Mouse (Mus musculus) kidney, postnatal 0 days (tissue): ENCODE results near the gene Arfip2. TPM values are rescaled to one million over a fixed set of nuclear protein-coding genes. Genes with fewer than 3 reads are reported as not detected.
A peak's percentile ranks its signal among the peaks of the same experiment; 100 is the strongest.

ENCODE experiments used
- ATAC-seq: fragments of 200-750 bp; cut with Nextera tagmentation; replicated peaks from 2 replicates; pipeline ENCODE4 v1.8.0; 2017; ENCODE audit warnings: low read depth, moderate number of reproducible peaks, moderate TSS enrichment, moderate library complexity; ENCODE audit not compliant: low FRiP score
- DNase-seq: peaks from one replicate; pipeline ENCODE4 v3.0.0-alpha.2; 2016; ENCODE audit warnings: low spot score
- H3K27ac ChIP-seq: fragments of 300-500 bp; sonication (generic); 2 replicates; pipeline ENCODE4 v1.5.1; 2014; ENCODE audit warnings: mild to moderate bottlenecking
- H3K27me3 ChIP-seq: fragments of 300-500 bp; sonication (generic); 2 replicates; pipeline ENCODE4 v1.6.1; 2014; ENCODE audit warnings: low read length, mixed read lengths; ENCODE audit not compliant: insufficient read depth
- H3K36me3 ChIP-seq: fragments of 300-500 bp; sonication (generic); 2 replicates; pipeline ENCODE4 v1.6.1; 2014; ENCODE audit warnings: low read length, mixed read lengths; ENCODE audit not compliant: insufficient read depth
- H3K4me1 ChIP-seq: fragments of 300-500 bp; sonication (generic); replicated peaks from 2 replicates; pipeline ENCODE4 v1.6.1; 2014; ENCODE audit warnings: antibody characterized with exemption, low read length, mixed read lengths; ENCODE audit not compliant: insufficient read depth
- H3K4me2 ChIP-seq: fragments of 300-500 bp; sonication (generic); 2 replicates; pipeline ENCODE4 v1.6.1; 2014; ENCODE audit warnings: mild to moderate bottlenecking, low read length, moderate library complexity, mixed read lengths
- H3K4me3 ChIP-seq: fragments of 300-500 bp; sonication (generic); replicated peaks from 2 replicates; pipeline ENCODE4 v1.5.1; 2014; ENCODE audit warnings: low read depth, low read length
- H3K9ac ChIP-seq: fragments of 300-500 bp; sonication (generic); 2 replicates; pipeline ENCODE4 v1.6.1; 2014; ENCODE audit warnings: low read depth, low read length
- H3K9me3 ChIP-seq: fragments of 300-500 bp; sonication (generic); replicated peaks from 2 replicates; pipeline ENCODE4 v1.6.1; 2016; ENCODE audit warnings: low read length, inconsistent platforms, mixed read lengths
- CTCF ChIP-seq: IDR thresholded peaks from 2 replicates; pipeline ENCODE4 v1.5.1; 2016; ENCODE audit warnings: antibody characterized with exemption, low read depth, mild to moderate bottlenecking, moderate library complexity
- WGBS: fragments of 180-500 bp; shearing (Covaris S2); extraction: QIAGEN DNeasy Blood & Tissue Kit; methylation state at CpG from one replicate; pipeline ENCODE4 v1.1.7; 2014; 5-methylcytosine and 5-hydroxymethylcytosine counted together
- polyA plus RNA-seq: library from polyadenylated mRNA; unstranded; fragments of >200 nt; fragmentation: Nextera tagmentation; extraction: Ambion mirVana; gene quantifications from 2 replicates; pipeline ENCODE4 v1.2.1, GENCODE M21; 2015

Arfip2 gene
- polyA plus RNA-seq, 1 experiment from 2014 or later, result 72.0 TPM

- Histone ChIP-seq H3K4me1 (no peaks in the 10 kb centered on the region), H3K36me3 (no peaks in the 10 kb centered on the region), H3K9ac (no peak overlapping the region), H3K27ac (no peak overlapping the region), H3K4me3 (no peak overlapping the region), H3K27me3 (no peaks in the 10 kb centered on the region), H3K4me2 (no peak overlapping the region), H3K9me3 (no peaks in the 10 kb centered on the region)
- DNase-seq (peak; percentile 77), ATAC-seq (peak; percentile 87)
- 27% methylated on average over 9 of the region's 9 CpGs for WGBS
- TF ChIP-seq CTCF, result peak; percentile 85
These were observed 37.2 kb downstream of the Arfip2 start for GRCm38 (mm10) chr7:105602860-105603623.

DNA sequence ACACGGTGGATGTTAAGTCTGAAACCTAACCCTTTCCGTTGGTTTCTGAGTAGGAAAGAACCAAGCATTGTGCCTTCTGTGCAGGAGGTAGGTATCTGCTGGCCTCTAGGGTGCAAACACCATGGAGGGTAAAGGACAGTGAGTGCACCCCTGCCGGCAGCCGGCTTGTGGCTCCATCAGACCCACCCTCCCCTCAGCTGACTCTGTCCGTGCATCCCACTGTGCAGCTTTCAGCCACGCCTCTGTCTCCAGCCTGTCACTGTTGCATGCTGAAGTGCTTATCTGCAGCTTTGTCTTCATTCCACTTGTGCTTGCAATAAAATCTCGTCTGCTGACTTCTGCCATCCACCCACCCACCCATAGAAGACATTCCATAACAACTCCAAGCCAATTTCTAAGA, 50.1 kb downstream of the Arfip2 start:
- H3K4me1 ChIP-seq, result no peaks in the 10 kb centered on the region
- no peak overlapping the region for H3K9ac ChIP-seq
- TF ChIP-seq CTCF, result no peak
- DNase-seq, result no peak
- no peaks in the 10 kb centered on the region for H3K27me3 ChIP-seq
- H3K4me2 ChIP-seq, result no peak overlapping the region
- no peaks in the 10 kb centered on the region for H3K9me3 ChIP-seq
- H3K36me3 ChIP-seq, result no peaks in the 10 kb centered on the region
- no peak for ATAC-seq
- H3K4me3 ChIP-seq, result no peak overlapping the region
- WGBS, result 41% methylated on average over 7 of the region's 7 CpGs
- H3K27ac ChIP-seq, result no peak overlapping the region

GRCm38 (mm10) chr7:105588325-105588912, 51.8 kb downstream of the Arfip2 start:
- H3K4me2 ChIP-seq, result no peak overlapping the region
- H3K9ac ChIP-seq, result no peak overlapping the region
- no peak for ATAC-seq
- no peak for DNase-seq
- no peak overlapping the region for H3K27ac ChIP-seq
- no peaks in the 10 kb centered on the region for H3K4me1 ChIP-seq
- TF ChIP-seq CTCF, result no peak
- no peak overlapping the region for H3K4me3 ChIP-seq
- 59% methylated on average over 9 of the region's 9 CpGs for WGBS
- no peaks in the 10 kb centered on the region for H3K36me3 ChIP-seq
- no peaks in the 10 kb centered on the region for H3K27me3 ChIP-seq
- no peaks in the 10 kb centered on the region for H3K9me3 ChIP-seq

Other genes with a start within 250 kb of the Arfip2 start
- 28.0 and 33.2 TPM in 2 replicates for gene Fam160a2, start 240.4 kb downstream of the Arfip2 start, polyA plus RNA-seq
- gene Cnga4, start 235.8 kb downstream of the Arfip2 start, polyA plus RNA-seq, result 0.05 TPM in 1 of 2 replicates, not detected in the other
- gene Cckbr, start 214.7 kb downstream of the Arfip2 start, polyA plus RNA-seq, result 0.59 and 0.62 TPM in 2 replicates
- 68.0 and 75.8 TPM in 2 replicates for gene Cavin3, start 158.1 kb downstream of the Arfip2 start, polyA plus RNA-seq
- 60.5 and 60.7 TPM in 2 replicates for gene Smpd1, start 86.1 kb downstream of the Arfip2 start, polyA plus RNA-seq
- 31.4 and 34.1 TPM in 2 replicates for gene Apbb1, start 58.8 kb downstream of the Arfip2 start, polyA plus RNA-seq
- 0.47 and 0.64 TPM in 2 replicates for gene Hpx, start 40.3 kb downstream of the Arfip2 start, polyA plus RNA-seq
- gene Trim3, start 6.8 kb downstream of the Arfip2 start, polyA plus RNA-seq, result 24.8 and 26.7 TPM in 2 replicates
- 219 and 230 TPM in 2 replicates for gene Timm10b, start 360 bp downstream of the Arfip2 start, polyA plus RNA-seq
- gene Gm45799, start 136 bp upstream of the Arfip2 start, polyA plus RNA-seq, result 33.7 and 35.8 TPM in 2 replicates
- gene Dnhd1, start 10.4 kb upstream of the Arfip2 start, polyA plus RNA-seq, result 0.09 and 0.91 TPM in 2 replicates
- gene Ilk, start 96.2 kb upstream of the Arfip2 start, polyA plus RNA-seq, result 318 and 342 TPM in 2 replicates
- 34.4 and 36.3 TPM in 2 replicates for gene Rrp8, start 97.0 kb upstream of the Arfip2 start, polyA plus RNA-seq
- 139 and 167 TPM in 2 replicates for gene Taf10, start 103.9 kb upstream of the Arfip2 start, polyA plus RNA-seq
- 114 and 123 TPM in 2 replicates for gene Tpp1, start 111.8 kb upstream of the Arfip2 start, polyA plus RNA-seq
- 5.6 and 6.1 TPM in 2 replicates for gene Dchs1, start 147.2 kb upstream of the Arfip2 start, polyA plus RNA-seq
- 415 and 457 TPM in 2 replicates for gene Mrpl17, start 170.7 kb upstream of the Arfip2 start, polyA plus RNA-seq